Mouse (Mus musculus) bone marrow macrophage, adult 2 months (primary cell): ENCODE measurements around the gene Lrrc25.

ENCODE experiments used
- CTCF ChIP-seq: IDR thresholded peaks from 2 replicates; pipeline ENCODE4 v1.5.1; 2012; ENCODE audit warnings: low read depth, mild to moderate bottlenecking, low read length, moderate library complexity
- POLR2A ChIP-seq: IDR thresholded peaks from 2 replicates; pipeline ENCODE4 v1.6.1; 2012; ENCODE audit warnings: mild to moderate bottlenecking, low read depth, low read length, borderline replicate concordance

DNA sequence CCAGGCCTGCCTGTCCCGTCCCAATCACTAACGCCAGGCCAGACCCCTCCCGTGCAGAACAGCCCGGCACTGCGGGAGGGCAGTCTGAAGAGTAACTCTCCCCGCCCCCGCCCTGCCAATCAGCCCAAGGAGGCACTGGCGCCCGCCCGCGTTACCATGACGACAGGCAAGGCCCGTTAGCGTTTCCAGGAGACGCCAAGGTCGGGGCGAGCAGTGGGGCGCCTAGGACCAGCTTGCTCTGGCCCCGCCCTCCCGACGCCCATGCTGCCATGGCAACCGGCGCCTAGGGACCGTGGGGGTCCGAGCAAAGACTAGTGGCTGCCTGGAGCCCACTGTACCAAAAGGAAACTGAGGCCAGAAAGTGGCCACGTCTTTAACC lies 14.7 kb upstream of the Lrrc25 start:
- TF ChIP-seq CTCF (no peak), POLR2A (no peak)
